Mouse (Mus musculus): ENCODE results near the gene Mlh3. TPM values are rescaled to one million over a fixed set of nuclear protein-coding genes. Genes with fewer than 3 reads are reported as not detected.
"Not testable (repeated sequence)": the region's sequence is repeated elsewhere in the genome, so short reads cannot be mapped to it uniquely, and the experiment has no call there.

Mlh3 gene
- polyA plus RNA-seq, 1 experiment from 2014 or later: 10.2 TPM

- peak within 1 kb of the TSS; percentile 54 for H3K9ac ChIP-seq (replicated peaks; ENCODE audit: low read length)
- no peaks in the 10 kb centered on the region for H3K9me3 ChIP-seq (ENCODE audit: control insufficient read depth, low read length)
- WGBS: 9% methylated on average over 21 of the region's 21 CpGs
- H3K27ac ChIP-seq (replicated peaks; ENCODE audit: low read depth, low read length): no peak within 1 kb of the TSS
- H3K4me1 ChIP-seq (ENCODE audit: control insufficient read depth, insufficient read depth, low read length): peaks cover 6% of the 10 kb centered on the region; the same call in 1 of the 2 replicates
- H3K4me3 ChIP-seq (replicated peaks; ENCODE audit: low read depth, low read length): peak within 1 kb of the TSS; percentile 51
- H3K36me3 ChIP-seq (ENCODE audit: control insufficient read depth, insufficient read depth, low read length): no peaks in the 10 kb centered on the region
- ATAC-seq (ENCODE audit: low FRiP score, low TSS enrichment) (peak; percentile 50), DNase-seq (no peak)
- H3K27me3 ChIP-seq (ENCODE audit: control insufficient read depth, insufficient read depth, low read length): no peaks in the 10 kb centered on the region
- peak within 1 kb of the TSS; percentile 90 for H3K4me2 ChIP-seq (ENCODE audit: low read length)
Measured at GRCm38 (mm10) chr12:85287809-85288485, 17.5 kb upstream of the Mlh3 start, which contains the start of gene Acyp1. Gene Acyp1 (minus strand): TSS chr12:85288438.

GRCm38 (mm10) chr12:85286941-85287340 is 16.5 kb upstream of the Mlh3 start:
- DNase-seq: peak; percentile 33
- Histone ChIP-seq H3K27ac (replicated peaks; ENCODE audit: low read depth, low read length) (no peak overlapping the region), H3K4me3 (replicated peaks; ENCODE audit: low read depth, low read length) (no peak overlapping the region), H3K4me2 (ENCODE audit: low read length) (no peak overlapping the region), H3K36me3 (ENCODE audit: control insufficient read depth, insufficient read depth, low read length) (no peaks in the 10 kb centered on the region), H3K4me1 (ENCODE audit: control insufficient read depth, insufficient read depth, low read length) (peaks cover 6% of the 10 kb centered on the region; the same call in 1 of the 2 replicates), H3K27me3 (ENCODE audit: control insufficient read depth, insufficient read depth, low read length) (no peaks in the 10 kb centered on the region), H3K9me3 (ENCODE audit: control insufficient read depth, low read length) (no peaks in the 10 kb centered on the region), H3K9ac (replicated peaks; ENCODE audit: low read length) (no peak overlapping the region)
- ATAC-seq (ENCODE audit: low FRiP score, low TSS enrichment): no peak
- WGBS: 46% methylated on average over 2 of the region's 5 CpGs

GRCm38 (mm10) chr12:85284996-85285395 is 14.6 kb upstream of the Mlh3 start:
- H3K4me2 ChIP-seq (ENCODE audit: low read length): no peak overlapping the region
- no peaks in the 10 kb centered on the region for H3K27me3 ChIP-seq (ENCODE audit: control insufficient read depth, insufficient read depth, low read length)
- ATAC-seq (ENCODE audit: low FRiP score, low TSS enrichment) (no peak), DNase-seq (no peak)
- H3K9me3 ChIP-seq (ENCODE audit: control insufficient read depth, low read length): no peaks in the 10 kb centered on the region
- no peak overlapping the region for H3K9ac ChIP-seq (replicated peaks; ENCODE audit: low read length)
- 87% methylated on average over 4 of the region's 4 CpGs for WGBS
- peaks cover 6% of the 10 kb centered on the region; the same call in 1 of the 2 replicates for H3K4me1 ChIP-seq (ENCODE audit: control insufficient read depth, insufficient read depth, low read length)
- H3K4me3 ChIP-seq (replicated peaks; ENCODE audit: low read depth, low read length): no peak overlapping the region
- no peaks in the 10 kb centered on the region for H3K36me3 ChIP-seq (ENCODE audit: control insufficient read depth, insufficient read depth, low read length)
- H3K27ac ChIP-seq (replicated peaks; ENCODE audit: low read depth, low read length): no peak overlapping the region

- H3K9ac ChIP-seq (replicated peaks; ENCODE audit: low read length): no peak overlapping the region
- 65% methylated on average over 8 of the region's 8 CpGs for WGBS
- H3K36me3 ChIP-seq (ENCODE audit: control insufficient read depth, insufficient read depth, low read length): no peaks in the 10 kb centered on the region
- ATAC-seq (ENCODE audit: low FRiP score, low TSS enrichment) (no peak), DNase-seq (no peak)
- no peak overlapping the region for H3K4me2 ChIP-seq (ENCODE audit: low read length)
- H3K4me3 ChIP-seq (replicated peaks; ENCODE audit: low read depth, low read length): no peak overlapping the region
- no peaks in the 10 kb centered on the region for H3K9me3 ChIP-seq (ENCODE audit: control insufficient read depth, low read length)
- no peaks in the 10 kb centered on the region for H3K27me3 ChIP-seq (ENCODE audit: control insufficient read depth, insufficient read depth, low read length)
- peaks cover 11% of the 10 kb centered on the region; the same call in 1 of the 2 replicates for H3K4me1 ChIP-seq (ENCODE audit: control insufficient read depth, insufficient read depth, low read length)
- H3K27ac ChIP-seq (replicated peaks; ENCODE audit: low read depth, low read length): no peak overlapping the region
Measured at GRCm38 (mm10) chr12:85284331-85284730, 13.9 kb upstream of the Mlh3 start.

DNA sequence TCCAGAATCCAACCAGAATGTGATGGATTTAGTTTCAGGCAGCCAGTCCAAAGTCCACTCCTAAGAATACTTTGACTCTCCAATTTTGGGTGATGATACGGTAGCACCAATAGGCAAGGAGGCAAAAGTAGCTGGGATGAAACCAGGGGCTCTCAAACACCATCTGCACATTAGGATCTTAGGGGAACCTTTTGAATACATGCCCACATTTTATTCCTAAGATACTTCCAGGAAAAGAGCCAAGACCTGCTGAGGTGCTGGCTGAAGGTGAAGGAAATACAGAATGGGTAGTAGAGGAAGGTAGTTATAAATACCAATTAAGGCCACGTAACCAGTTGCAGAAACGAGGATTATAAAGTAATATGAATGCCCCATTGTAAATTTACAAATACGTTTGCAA is 11.4 kb upstream of the Mlh3 start:
- not testable (repeated sequence) for DNase-seq
- 94% methylated on average over 1 of the region's 4 CpGs for WGBS

DNA sequence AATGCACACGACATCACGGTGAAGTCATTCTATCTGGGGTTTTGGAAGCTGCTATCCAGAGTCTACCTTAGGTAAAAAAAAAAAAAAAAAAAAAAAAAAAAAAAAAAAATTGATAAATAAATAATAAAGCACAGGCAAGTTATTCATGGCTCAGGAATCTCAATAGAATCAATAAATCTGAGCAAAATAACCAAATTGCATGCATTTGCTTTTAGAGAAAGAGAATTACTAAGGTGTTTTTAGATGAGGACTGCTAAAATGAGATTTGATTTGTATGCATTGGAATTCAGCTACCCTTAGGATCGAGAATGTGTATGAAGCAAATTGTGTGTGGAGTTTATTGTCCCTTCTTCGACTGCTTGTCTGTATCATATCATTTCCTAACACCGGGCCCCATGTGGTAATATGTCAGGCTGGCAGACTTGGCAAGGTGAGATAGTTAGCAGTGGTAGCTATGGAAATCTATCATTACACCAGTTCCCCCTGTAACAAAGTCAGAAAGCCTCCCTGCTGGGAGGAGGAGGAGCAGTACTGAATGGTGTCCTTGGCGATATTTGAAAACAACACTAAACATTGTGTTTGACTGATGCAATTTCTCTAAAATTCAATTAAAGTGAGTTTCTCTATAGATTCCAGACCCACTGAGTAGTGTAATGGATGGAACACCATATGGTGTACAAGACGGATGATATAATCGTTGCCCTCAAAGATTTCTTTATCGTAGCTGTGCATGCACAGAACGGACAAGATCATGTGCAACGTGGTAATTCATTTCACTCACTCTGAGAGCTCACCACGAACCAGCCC is 10.6 kb upstream of the Mlh3 start:
- H3K36me3 ChIP-seq (ENCODE audit: control insufficient read depth, insufficient read depth, low read length): no peaks in the 10 kb centered on the region
- H3K4me1 ChIP-seq (ENCODE audit: control insufficient read depth, insufficient read depth, low read length): 0 out of 2 replicates have a peak, but pooled peaks cover 5% of the 10 kb centered on the region
- DNase-seq (no peak), ATAC-seq (ENCODE audit: low FRiP score, low TSS enrichment) (peak; percentile 31; the same call in 1 of the 2 replicates)
- no peak overlapping the region for H3K9ac ChIP-seq (replicated peaks; ENCODE audit: low read length)
- 68% methylated on average over 12 of the region's 12 CpGs for WGBS
- no peaks in the 10 kb centered on the region for H3K9me3 ChIP-seq (ENCODE audit: control insufficient read depth, low read length)
- H3K27me3 ChIP-seq (ENCODE audit: control insufficient read depth, insufficient read depth, low read length): no peaks in the 10 kb centered on the region
- 0 out of 2 replicates have a peak overlapping the region, but pooled peaks have one; percentile 8 for H3K27ac ChIP-seq (replicated peaks; ENCODE audit: low read depth, low read length)
- peak overlapping the region; percentile 93 for H3K4me2 ChIP-seq (ENCODE audit: low read length)
- H3K4me3 ChIP-seq (replicated peaks; ENCODE audit: low read depth, low read length): peak overlapping the region; percentile 64

More for the DNA sequence above, 11.4 kb upstream of the Mlh3 start:
- not testable (repeated sequence) for ATAC-seq (ENCODE audit: low FRiP score, low TSS enrichment); H3K4me2 ChIP-seq (ENCODE audit: low read length); H3K27ac ChIP-seq (replicated peaks; ENCODE audit: low read depth, low read length); H3K36me3 ChIP-seq (ENCODE audit: control insufficient read depth, insufficient read depth, low read length); H3K4me1 ChIP-seq (ENCODE audit: control insufficient read depth, insufficient read depth, low read length); H3K27me3 ChIP-seq (ENCODE audit: control insufficient read depth, insufficient read depth, low read length); H3K9ac ChIP-seq (replicated peaks; ENCODE audit: low read length); H3K9me3 ChIP-seq (ENCODE audit: control insufficient read depth, low read length); H3K4me3 ChIP-seq (replicated peaks; ENCODE audit: low read depth, low read length)

- peak; percentile 98 for DNase-seq
- under 1% methylated on average over 31 of the region's 31 CpGs for WGBS
- Histone ChIP-seq H3K36me3 (ENCODE audit: control insufficient read depth, insufficient read depth, low read length) (no peaks in the 10 kb centered on the region), H3K4me1 (ENCODE audit: control insufficient read depth, insufficient read depth, low read length) (0 out of 2 replicates have a peak, but pooled peaks cover 5% of the 10 kb centered on the region), H3K27ac (replicated peaks; ENCODE audit: low read depth, low read length) (peak overlapping the region; percentile 78), H3K9ac (replicated peaks; ENCODE audit: low read length) (peak overlapping the region; percentile 75), H3K4me3 (replicated peaks; ENCODE audit: low read depth, low read length) (peak overlapping the region; percentile 64), H3K27me3 (ENCODE audit: control insufficient read depth, insufficient read depth, low read length) (no peaks in the 10 kb centered on the region), H3K9me3 (ENCODE audit: control insufficient read depth, low read length) (no peaks in the 10 kb centered on the region), H3K4me2 (ENCODE audit: low read length) (peak overlapping the region; percentile 93)
- peak; percentile 96 for ATAC-seq (ENCODE audit: low FRiP score, low TSS enrichment)
Measured at GRCm38 (mm10) chr12:85280105-85280844, 9.9 kb upstream of the Mlh3 start.

GRCm38 (mm10) chr12:85279396-85280080 is 9.1 kb upstream of the Mlh3 start:
- Histone ChIP-seq H3K9ac (replicated peaks; ENCODE audit: low read length) (peak overlapping the region; percentile 75), H3K4me1 (ENCODE audit: control insufficient read depth, insufficient read depth, low read length) (0 out of 2 replicates have a peak, but pooled peaks cover 5% of the 10 kb centered on the region), H3K27ac (replicated peaks; ENCODE audit: low read depth, low read length) (peak overlapping the region; percentile 78), H3K4me3 (replicated peaks; ENCODE audit: low read depth, low read length) (peak overlapping the region; percentile 64), H3K9me3 (ENCODE audit: control insufficient read depth, low read length) (no peaks in the 10 kb centered on the region), H3K36me3 (ENCODE audit: control insufficient read depth, insufficient read depth, low read length) (no peaks in the 10 kb centered on the region), H3K27me3 (ENCODE audit: control insufficient read depth, insufficient read depth, low read length) (no peaks in the 10 kb centered on the region), H3K4me2 (ENCODE audit: low read length) (peak overlapping the region; percentile 93)
- WGBS: 8% methylated on average over 10 of the region's 10 CpGs
- ATAC-seq (ENCODE audit: low FRiP score, low TSS enrichment) (no peak), DNase-seq (no peak)
